Mouse (Mus musculus): ENCODE data around the gene Tmem178b.

The Tmem178b gene

GRCm38 (mm10) chr6:40263687-40264086 is 390.6 kb downstream of the Tmem178b start:
- DNase-seq (ENCODE audit: low read depth, low spot score): no peak

- DNase-seq (ENCODE audit: low read depth, low spot score): no peak
Measured at GRCm38 (mm10) chr6:40300707-40301106, 427.6 kb downstream of the Tmem178b start.

DNA sequence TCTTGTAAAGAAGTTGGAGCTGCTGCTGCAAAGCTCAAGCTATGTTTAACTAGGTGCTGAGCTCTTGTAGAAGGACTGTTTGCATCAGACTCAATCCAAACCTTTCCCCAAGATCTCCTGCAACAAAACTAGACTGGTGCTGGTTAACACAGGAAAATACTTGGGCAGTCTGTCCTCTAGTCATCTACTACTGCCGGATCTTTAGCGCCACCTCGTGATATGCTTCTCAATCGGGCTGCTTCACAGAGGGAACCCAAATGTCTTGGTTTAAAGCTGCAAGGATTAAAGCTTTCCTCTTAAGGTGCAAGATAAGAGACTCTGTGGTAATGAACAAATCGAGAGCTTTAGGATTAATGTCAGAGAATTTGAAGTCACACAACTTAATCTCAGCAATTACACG is 430.3 kb downstream of the Tmem178b start:
- DNase-seq (ENCODE audit: low read depth, low spot score): peak; percentile 8

Measured in CD4-positive, CD25-positive, alpha-beta regulatory T cell, adult 2 months (primary cell).